Mouse (Mus musculus): ENCODE results near the gene Spata5. TPM values are rescaled to one million over a fixed set of nuclear protein-coding genes. Genes with fewer than 3 reads are reported as not detected.

The Spata5 gene
- polyA plus RNA-seq, 1 experiment from 2014 or later = 14.8 TPM

GRCm38 (mm10) chr3:37500939-37501338 is 81.2 kb downstream of the Spata5 start:
- ATAC-seq (ENCODE audit: low FRiP score, low TSS enrichment) = no peak
- WGBS = 65% methylated on average over 1 of the region's 1 CpGs
- no peaks in the 10 kb centered on the region for H3K4me1 ChIP-seq (replicated peaks; ENCODE audit: control insufficient read depth, insufficient read depth)
- no peaks in the 10 kb centered on the region for H3K36me3 ChIP-seq (ENCODE audit: control insufficient read depth, insufficient read depth, low read length)
- H3K27ac ChIP-seq (replicated peaks) = no peak overlapping the region
- H3K9ac ChIP-seq (ENCODE audit: low read length) = no peak overlapping the region
- TF ChIP-seq CTCF (IDR thresholded peaks at IDR 0.05; ENCODE audit: low read depth) = no peak
- TF ChIP-seq EP300 (optimal IDR thresholded peaks at IDR 0.05) = no peak
- H3K4me2 ChIP-seq (replicated peaks; ENCODE audit: low read depth) = no peak overlapping the region
- no peak overlapping the region for H3K4me3 ChIP-seq (ENCODE audit: low read depth, low read length)
- no peak for DNase-seq (ENCODE audit: low spot score)
- H3K9me3 ChIP-seq (ENCODE audit: control insufficient read depth, low read length) = no peaks in the 10 kb centered on the region
- H3K27me3 ChIP-seq (ENCODE audit: control insufficient read depth, insufficient read depth, low read length) = no peaks in the 10 kb centered on the region

- no peak for ATAC-seq (ENCODE audit: low FRiP score, low TSS enrichment)
- DNase-seq (ENCODE audit: low spot score) = no peak
- Histone ChIP-seq H3K9ac (ENCODE audit: low read length) (no peak overlapping the region), H3K4me3 (ENCODE audit: low read depth, low read length) (no peak overlapping the region), H3K4me1 (replicated peaks; ENCODE audit: control insufficient read depth, insufficient read depth) (no peaks in the 10 kb centered on the region), H3K27me3 (ENCODE audit: control insufficient read depth, insufficient read depth, low read length) (no peaks in the 10 kb centered on the region), H3K4me2 (replicated peaks; ENCODE audit: low read depth) (no peak overlapping the region), H3K9me3 (ENCODE audit: control insufficient read depth, low read length) (no peaks in the 10 kb centered on the region), H3K27ac (replicated peaks) (0 out of 2 replicates have a peak overlapping the region, but pooled peaks have one; percentile 56), H3K36me3 (ENCODE audit: control insufficient read depth, insufficient read depth, low read length) (no peaks in the 10 kb centered on the region)
- 46% methylated on average over 2 of the region's 2 CpGs for WGBS
- TF ChIP-seq EP300 (optimal IDR thresholded peaks at IDR 0.05) = no peak
- TF ChIP-seq CTCF (IDR thresholded peaks at IDR 0.05; ENCODE audit: low read depth) = no peak
These were observed 82.9 kb downstream of the Spata5 start for GRCm38 (mm10) chr3:37502552-37502951.

- DNase-seq (ENCODE audit: low spot score) (no peak), ATAC-seq (ENCODE audit: low FRiP score, low TSS enrichment) (0 out of 2 replicates have a peak, but pooled peaks have one; percentile 59)
- Histone ChIP-seq H3K36me3 (ENCODE audit: control insufficient read depth, insufficient read depth, low read length) (no peaks in the 10 kb centered on the region), H3K4me2 (replicated peaks; ENCODE audit: low read depth) (no peak overlapping the region), H3K9me3 (ENCODE audit: control insufficient read depth, low read length) (no peaks in the 10 kb centered on the region), H3K27me3 (ENCODE audit: control insufficient read depth, insufficient read depth, low read length) (no peaks in the 10 kb centered on the region), H3K4me1 (replicated peaks; ENCODE audit: control insufficient read depth, insufficient read depth) (no peaks in the 10 kb centered on the region), H3K9ac (ENCODE audit: low read length) (no peak overlapping the region), H3K27ac (replicated peaks) (no peak overlapping the region), H3K4me3 (ENCODE audit: low read depth, low read length) (no peak overlapping the region)
- TF ChIP-seq CTCF (IDR thresholded peaks at IDR 0.05; ENCODE audit: low read depth) (no peak), EP300 (optimal IDR thresholded peaks at IDR 0.05) (no peak)
These were observed 84.2 kb downstream of the Spata5 start for GRCm38 (mm10) chr3:37503846-37504245.

GRCm38 (mm10) chr3:37510055-37511032 is 90.6 kb downstream of the Spata5 start:
- no peak overlapping the region for H3K9ac ChIP-seq (ENCODE audit: low read length)
- H3K27ac ChIP-seq (replicated peaks) = no peak overlapping the region
- no peak overlapping the region for H3K4me3 ChIP-seq (ENCODE audit: low read depth, low read length)
- H3K4me2 ChIP-seq (replicated peaks; ENCODE audit: low read depth) = no peak overlapping the region
- no peaks in the 10 kb centered on the region for H3K4me1 ChIP-seq (replicated peaks; ENCODE audit: control insufficient read depth, insufficient read depth)
- DNase-seq (ENCODE audit: low spot score) = no peak
- 62% methylated on average over 7 of the region's 7 CpGs for WGBS
- no peak for ATAC-seq (ENCODE audit: low FRiP score, low TSS enrichment)
- no peaks in the 10 kb centered on the region for H3K9me3 ChIP-seq (ENCODE audit: control insufficient read depth, low read length)
- no peaks in the 10 kb centered on the region for H3K27me3 ChIP-seq (ENCODE audit: control insufficient read depth, insufficient read depth, low read length)
- no peaks in the 10 kb centered on the region for H3K36me3 ChIP-seq (ENCODE audit: control insufficient read depth, insufficient read depth, low read length)
- no peak for TF ChIP-seq CTCF (IDR thresholded peaks at IDR 0.05; ENCODE audit: low read depth)
- TF ChIP-seq EP300 (optimal IDR thresholded peaks at IDR 0.05) = no peak

GRCm38 (mm10) chr3:37515485-37515884 is 95.8 kb downstream of the Spata5 start:
- TF ChIP-seq CTCF (IDR thresholded peaks at IDR 0.05; ENCODE audit: low read depth) (peak; percentile 68), EP300 (optimal IDR thresholded peaks at IDR 0.05) (no peak)
- WGBS = 28% methylated on average over 2 of the region's 2 CpGs
- no peak overlapping the region for H3K27ac ChIP-seq (replicated peaks)
- H3K4me2 ChIP-seq (replicated peaks; ENCODE audit: low read depth) = no peak overlapping the region
- no peaks in the 10 kb centered on the region for H3K36me3 ChIP-seq (ENCODE audit: control insufficient read depth, insufficient read depth, low read length)
- no peak overlapping the region for H3K4me3 ChIP-seq (ENCODE audit: low read depth, low read length)
- H3K27me3 ChIP-seq (ENCODE audit: control insufficient read depth, insufficient read depth, low read length) = no peaks in the 10 kb centered on the region
- H3K4me1 ChIP-seq (replicated peaks; ENCODE audit: control insufficient read depth, insufficient read depth) = no peaks in the 10 kb centered on the region; the same call in 1 of the 2 replicates
- DNase-seq (ENCODE audit: low spot score) (peak; percentile 44), ATAC-seq (ENCODE audit: low FRiP score, low TSS enrichment) (no peak)
- no peak overlapping the region for H3K9ac ChIP-seq (ENCODE audit: low read length)
- no peaks in the 10 kb centered on the region for H3K9me3 ChIP-seq (ENCODE audit: control insufficient read depth, low read length)

- no peak for DNase-seq (ENCODE audit: low spot score)
- Histone ChIP-seq H3K4me3 (ENCODE audit: low read depth, low read length) (no peak overlapping the region), H3K27ac (replicated peaks) (no peak overlapping the region), H3K27me3 (ENCODE audit: control insufficient read depth, insufficient read depth, low read length) (no peaks in the 10 kb centered on the region), H3K4me2 (replicated peaks; ENCODE audit: low read depth) (no peak overlapping the region), H3K9ac (ENCODE audit: low read length) (no peak overlapping the region), H3K4me1 (replicated peaks; ENCODE audit: control insufficient read depth, insufficient read depth) (no peaks in the 10 kb centered on the region; the same call in 1 of the 2 replicates), H3K9me3 (ENCODE audit: control insufficient read depth, low read length) (no peaks in the 10 kb centered on the region), H3K36me3 (ENCODE audit: control insufficient read depth, insufficient read depth, low read length) (no peaks in the 10 kb centered on the region)
- no peak for ATAC-seq (ENCODE audit: low FRiP score, low TSS enrichment)
- 76% methylated on average over 2 of the region's 2 CpGs for WGBS
- TF ChIP-seq EP300 (optimal IDR thresholded peaks at IDR 0.05) = no peak
- TF ChIP-seq CTCF (IDR thresholded peaks at IDR 0.05; ENCODE audit: low read depth) = no peak
These were observed 96.7 kb downstream of the Spata5 start for GRCm38 (mm10) chr3:37516379-37516778.
